Mouse (Mus musculus) olfactory bulb, adult 2 months (tissue): ENCODE data around the gene Gsap. TPM values are rescaled to one million over a fixed set of nuclear protein-coding genes. Genes with fewer than 3 reads are reported as not detected.

Source experiments
- H3K27ac ChIP-seq: fragments of 200-500 bp; 2 replicates; pipeline ENCODE4 v1.5.1; 2012; ENCODE audit warnings: low read depth, low read length; ENCODE audit not compliant: insufficient read depth
- H3K4me1 ChIP-seq: fragments of 200-500 bp; 2 replicates; pipeline ENCODE4 v1.6.1; 2012; ENCODE audit warnings: low read length; ENCODE audit not compliant: control insufficient read depth, insufficient read depth
- H3K4me3 ChIP-seq: fragments of 200-500 bp; 2 replicates; pipeline ENCODE4 v1.5.1; 2012; ENCODE audit warnings: mild to moderate bottlenecking, low read depth, low read length, moderate library complexity; ENCODE audit not compliant: insufficient read depth
- CTCF ChIP-seq: fragments of 200-500 bp; IDR thresholded peaks from 2 replicates; pipeline ENCODE4 v1.5.1; 2012; ENCODE audit warnings: low read depth, mild to moderate bottlenecking, low read length, moderate library complexity; ENCODE audit not compliant: insufficient read depth
- POLR2A ChIP-seq: fragments of 200-500 bp; IDR thresholded peaks from 2 replicates; pipeline ENCODE4 v1.6.1; 2012; ENCODE audit warnings: mild to moderate bottlenecking, low read depth, low read length, moderate library complexity; ENCODE audit not compliant: insufficient read depth
- WGBS: fragments of 180-500 bp; shearing (Covaris S2); methylation state at CpG from one replicate; pipeline ENCODE4 v1.1.7; 2018; 5-methylcytosine and 5-hydroxymethylcytosine counted together
- polyA plus RNA-seq: library from polyadenylated mRNA; stranded (reverse); fragments of >200 nt; gene quantifications from 2 replicates; pipeline ENCODE4 v1.2.4, GENCODE M21; 2012; ENCODE audit warnings: low replicate concordance; ENCODE audit not compliant: missing spikeins, insufficient read depth, insufficient read length

The Gsap gene
- polyA plus RNA-seq, 1 experiment: not detected

DNA sequence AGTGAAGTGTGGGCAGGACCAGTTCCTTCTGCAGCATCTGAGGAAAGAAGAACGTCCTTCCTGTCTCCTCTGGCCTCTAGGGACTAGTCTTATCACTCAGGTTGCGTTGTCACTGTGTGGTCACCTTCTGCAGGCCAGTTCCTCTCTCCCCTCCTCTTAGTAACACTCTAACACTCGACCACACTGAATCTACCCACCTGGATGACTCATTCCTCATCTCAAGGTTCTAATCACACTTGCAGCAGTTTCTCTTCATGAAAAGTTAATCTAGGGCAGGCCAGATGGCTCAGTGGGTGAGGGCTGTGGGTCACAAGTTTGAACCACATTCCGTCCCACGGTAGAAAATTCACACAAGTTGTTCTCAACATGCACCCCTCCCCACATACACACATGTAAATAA, 62.8 kb downstream of the Gsap start:
- WGBS: 78% methylated on average over 5 of the region's 5 CpGs

GRCm38 (mm10) chr5:21254731-21255525, 68.9 kb downstream of the Gsap start:
- Histone ChIP-seq H3K4me3 (no peak overlapping the region), H3K27ac (no peak overlapping the region), H3K4me1 (no peaks in the 10 kb centered on the region)
- TF ChIP-seq POLR2A (no peak), CTCF (no peak)
- 94% methylated on average over 12 of the region's 12 CpGs for WGBS

More for the DNA sequence above, 62.8 kb downstream of the Gsap start:
- Histone ChIP-seq H3K4me3 (no peak overlapping the region), H3K27ac (no peak overlapping the region), H3K4me1 (peaks cover 5% of the 10 kb centered on the region; the same call in 1 of the 2 replicates)
- TF ChIP-seq POLR2A: no peak
- TF ChIP-seq CTCF: no peak

- WGBS: 84% methylated on average over 5 of the region's 5 CpGs
- H3K27ac ChIP-seq: no peak overlapping the region
- no peaks in the 10 kb centered on the region for H3K4me1 ChIP-seq
These were observed 69.6 kb downstream of the Gsap start for GRCm38 (mm10) chr5:21255551-21256132.

GRCm38 (mm10) chr5:21257126-21257525, 71.1 kb downstream of the Gsap start:
- no peaks in the 10 kb centered on the region for H3K4me1 ChIP-seq
- TF ChIP-seq CTCF: no peak
- TF ChIP-seq POLR2A: no peak
- 71% methylated on average over 4 of the region's 4 CpGs for whole genome bisulfite sequencing
- H3K27ac ChIP-seq: no peak overlapping the region
- no peak overlapping the region for H3K4me3 ChIP-seq

More at GRCm38 (mm10) chr5:21255551-21256132, 69.6 kb downstream of the Gsap start:
- TF ChIP-seq CTCF (no peak), POLR2A (no peak)
- no peak overlapping the region for H3K4me3 ChIP-seq

DNA sequence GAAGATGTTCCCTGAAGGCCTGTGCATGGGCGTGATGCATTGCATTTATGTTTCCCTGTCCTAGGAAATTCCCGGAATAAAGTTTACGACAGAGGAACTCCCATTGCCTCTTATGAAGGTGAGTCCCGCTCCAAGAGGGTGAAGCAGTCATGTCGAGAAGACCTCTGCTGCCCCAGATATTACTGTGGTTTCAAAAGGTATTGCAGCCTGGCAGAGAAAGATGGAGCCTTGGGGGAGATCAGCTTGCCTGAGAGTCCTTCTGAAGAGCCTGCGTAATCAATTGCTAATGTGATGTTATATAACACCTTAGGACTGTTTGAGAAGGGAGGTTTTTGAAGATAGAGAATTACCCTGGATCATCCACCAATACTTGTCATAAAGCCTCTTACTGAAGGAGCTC, 71.8 kb downstream of the Gsap start:
- WGBS: 84% methylated on average over 6 of the region's 6 CpGs
- TF ChIP-seq POLR2A: no peak
- TF ChIP-seq CTCF: no peak
- H3K27ac ChIP-seq: no peak overlapping the region
- no peaks in the 10 kb centered on the region for H3K4me1 ChIP-seq
- no peak overlapping the region for H3K4me3 ChIP-seq

- no peak overlapping the region for H3K27ac ChIP-seq
- H3K4me3 ChIP-seq: no peak overlapping the region
- TF ChIP-seq POLR2A: no peak
- TF ChIP-seq CTCF: no peak
- H3K4me1 ChIP-seq: peaks cover 6% of the 10 kb centered on the region; the same call in 1 of the 2 replicates
- WGBS: 76% methylated on average over 7 of the region's 7 CpGs
These were observed 74.7 kb downstream of the Gsap start for GRCm38 (mm10) chr5:21260746-21261145.

DNA sequence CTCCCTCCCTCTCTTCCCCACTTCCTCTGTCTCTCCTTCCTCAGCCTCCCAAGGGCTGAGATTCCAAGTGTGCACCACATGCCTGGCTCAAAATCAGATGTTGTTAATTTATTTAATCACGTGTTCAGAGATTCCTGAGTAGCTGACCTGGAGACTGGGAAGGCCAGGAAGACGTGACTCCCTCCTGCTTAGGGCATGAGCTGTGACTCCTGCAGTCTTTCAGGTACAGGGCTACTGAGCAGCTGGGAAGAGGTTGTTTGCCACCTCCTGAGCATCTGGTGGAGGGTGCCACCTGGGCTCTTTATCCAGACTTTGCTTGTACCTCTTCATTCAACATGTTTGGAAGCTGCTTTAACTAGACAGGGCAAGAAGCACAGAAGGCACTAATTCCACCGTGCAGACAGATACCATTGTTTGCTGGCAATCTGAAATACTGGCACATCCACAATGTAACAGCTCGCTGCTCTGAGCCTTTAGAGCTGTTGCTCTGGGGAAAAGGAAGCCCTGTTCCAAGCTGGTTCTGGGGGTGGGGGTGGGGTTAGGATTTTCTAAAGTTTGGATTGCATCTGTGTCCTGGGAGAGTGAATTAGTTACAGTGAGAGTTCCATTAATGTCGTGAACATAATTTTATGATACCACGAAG, 75.3 kb downstream of the Gsap start:
- 47% methylated on average over 6 of the region's 6 CpGs for WGBS
- peaks cover 6% of the 10 kb centered on the region; the same call in 1 of the 2 replicates for H3K4me1 ChIP-seq
- H3K4me3 ChIP-seq: no peak overlapping the region
- TF ChIP-seq POLR2A: no peak
- TF ChIP-seq CTCF: no peak
- no peak overlapping the region for H3K27ac ChIP-seq

DNA sequence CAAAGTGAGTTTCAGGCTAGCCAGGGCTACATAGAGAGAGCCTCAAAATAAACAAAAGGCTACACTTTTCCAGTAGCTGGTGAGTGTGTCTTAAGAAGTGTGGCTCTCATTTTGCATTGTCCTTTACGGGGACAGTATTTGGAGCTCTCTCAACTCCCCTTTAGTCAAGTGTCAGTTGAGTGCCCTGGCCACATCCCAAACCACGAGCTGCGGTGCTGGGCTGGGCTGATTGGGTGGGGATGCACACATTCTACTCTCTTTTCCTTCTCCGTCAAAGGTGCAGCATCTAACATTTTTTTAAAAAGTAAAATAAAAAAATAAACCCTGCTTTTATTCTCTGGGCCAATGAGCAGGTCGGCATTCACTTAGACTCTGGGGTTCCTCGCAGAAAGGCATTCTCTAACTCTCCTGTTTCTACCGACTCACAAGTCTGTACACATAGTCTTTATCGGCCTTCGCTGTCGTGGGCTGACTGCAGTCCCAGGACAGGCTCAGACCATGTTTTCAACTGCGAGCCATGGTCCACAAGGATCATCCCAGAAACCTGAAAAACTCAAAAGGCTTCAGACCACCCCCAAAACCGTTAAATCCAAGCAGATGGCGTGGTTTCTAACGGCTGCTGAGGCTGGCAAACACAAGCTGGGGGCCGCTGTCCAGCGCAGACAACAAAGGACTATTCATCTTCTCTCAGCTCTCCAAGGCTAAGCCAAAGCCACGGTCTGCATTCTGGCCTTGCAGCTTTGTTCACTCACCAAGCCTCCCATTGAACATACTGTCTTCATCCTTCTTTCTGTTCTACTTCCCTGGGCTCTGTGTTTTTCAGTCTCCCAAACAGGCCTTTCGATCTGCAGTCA, 77.4 kb downstream of the Gsap start:
- 56% methylated on average over 18 of the region's 18 CpGs for whole genome bisulfite sequencing
- TF ChIP-seq POLR2A: no peak
- no peak for TF ChIP-seq CTCF
- H3K4me3 ChIP-seq: no peak overlapping the region
- no peak overlapping the region for H3K27ac ChIP-seq
- peaks cover 6% of the 10 kb centered on the region; the same call in 1 of the 2 replicates for H3K4me1 ChIP-seq
